Mouse (Mus musculus) mouse trophoblast stem cell (cell line): ENCODE measurements around the gene Mpz.
"Not testable (repeated sequence)": the region's sequence is repeated elsewhere in the genome, so short reads cannot be mapped to it uniquely, and the experiment has no call there.

Experiments
- in situ Hi-C, 2 experiments: fragments of 300-500 bp; cut with MseI, MboI; formaldehyde crosslinking; loops; 2 replicates in 1 of 2; 3 replicates in 1 of 2; pipeline ENCODE4 v1.15.1; 2025

Gene Mpz

DNA sequence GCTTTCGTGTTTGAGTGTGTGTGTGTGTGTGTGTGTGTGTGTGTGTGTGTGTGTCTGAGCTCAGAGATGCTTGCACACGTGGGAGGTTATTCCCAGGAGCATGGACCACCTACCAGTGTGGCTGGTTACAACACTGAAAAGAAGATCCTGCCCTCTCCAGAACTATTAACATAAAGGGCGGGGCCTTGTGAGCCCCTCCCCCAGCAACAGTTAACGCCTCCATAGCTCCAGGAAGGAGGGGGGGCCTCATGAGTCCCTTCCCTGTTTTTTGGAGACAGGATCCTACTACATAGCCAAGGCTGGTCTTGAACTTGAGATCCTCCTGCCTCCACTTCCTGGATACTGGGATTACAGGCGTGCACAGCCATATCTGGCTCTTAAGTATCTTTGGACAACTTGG lies 28.7 kb upstream of the Mpz start:
- in situ Hi-C loops = no loop called here

DNA sequence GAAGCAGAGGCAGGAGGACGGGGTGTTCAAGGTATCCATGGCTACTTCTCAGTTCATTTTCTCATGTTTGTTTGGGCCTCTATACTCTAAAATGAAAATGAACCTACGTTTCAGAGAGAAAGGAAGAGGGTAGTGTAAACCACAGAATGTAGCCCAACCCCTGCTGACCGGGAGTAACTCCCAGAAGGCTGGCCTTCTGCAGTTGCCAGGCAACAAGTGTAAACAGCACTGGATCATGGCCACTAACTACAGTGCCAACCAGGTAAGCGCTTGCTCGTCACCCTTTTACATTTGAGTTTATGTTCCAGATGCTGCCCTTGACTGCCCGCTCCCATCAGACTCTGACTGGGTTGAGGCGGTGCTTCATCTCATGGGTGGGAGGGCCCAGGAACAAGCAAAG lies 27.6 kb upstream of the Mpz start:
- in situ Hi-C loops = no loop called here

DNA sequence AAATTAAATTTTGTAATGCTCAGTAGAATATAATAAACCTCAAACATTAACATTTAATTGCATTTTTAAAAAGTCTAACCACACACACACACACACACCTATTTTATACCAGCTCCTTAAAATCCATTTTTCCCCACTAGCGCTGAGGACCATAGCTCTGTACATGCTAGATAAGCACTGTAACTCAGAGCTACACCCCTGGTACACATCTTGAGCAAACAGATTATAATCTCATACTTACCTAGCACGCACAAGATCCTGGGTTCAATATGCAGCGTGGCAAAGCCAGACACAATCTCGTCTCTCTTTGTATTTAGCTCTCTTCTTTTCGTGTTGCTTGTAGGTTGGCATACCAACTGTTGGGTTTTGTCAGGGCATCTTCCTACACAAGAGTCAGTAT lies 26.1 kb upstream of the Mpz start:
- in situ Hi-C loops = no loop called here

DNA sequence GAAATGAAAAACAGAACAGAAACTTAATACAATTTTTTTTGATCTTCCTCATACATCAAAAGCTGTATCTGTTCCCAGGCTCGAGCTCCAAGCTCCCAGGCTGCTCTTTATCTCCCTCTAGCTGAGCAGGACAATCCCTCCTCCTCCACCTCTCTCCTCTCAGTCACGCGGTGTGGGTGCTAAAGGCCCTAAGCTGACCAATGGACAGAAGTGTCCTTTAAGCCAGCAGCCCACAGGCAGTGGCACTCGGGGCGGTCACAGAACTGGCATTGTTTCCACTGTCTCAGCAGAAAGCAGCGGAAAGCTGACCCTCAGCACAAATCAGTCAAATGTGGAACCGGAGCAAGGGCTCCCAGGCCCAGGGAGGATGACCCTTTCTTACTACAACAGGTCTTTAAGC lies 21.3 kb upstream of the Mpz start:
- in situ Hi-C loops = no loop called here

DNA sequence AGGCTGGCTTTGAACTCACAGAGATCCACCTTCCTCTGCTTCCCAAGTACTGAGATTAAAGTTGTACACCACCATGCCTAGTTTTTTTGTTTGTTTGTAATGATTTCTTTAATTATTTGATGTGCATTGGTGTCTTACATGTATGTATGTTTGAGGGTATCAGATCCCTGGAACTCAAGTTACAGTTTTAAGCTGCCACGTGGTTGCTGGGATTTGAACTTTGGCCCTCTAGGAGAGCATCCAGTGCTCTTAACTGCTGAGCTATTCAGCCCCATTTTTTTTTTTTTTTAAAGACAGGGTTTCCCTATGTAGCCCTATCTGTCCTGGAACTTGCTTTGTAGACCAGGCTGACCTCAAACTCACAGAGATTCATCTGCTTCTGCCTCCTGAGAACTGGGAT lies 19.5 kb upstream of the Mpz start:
- in situ Hi-C loops = no loop called here

DNA sequence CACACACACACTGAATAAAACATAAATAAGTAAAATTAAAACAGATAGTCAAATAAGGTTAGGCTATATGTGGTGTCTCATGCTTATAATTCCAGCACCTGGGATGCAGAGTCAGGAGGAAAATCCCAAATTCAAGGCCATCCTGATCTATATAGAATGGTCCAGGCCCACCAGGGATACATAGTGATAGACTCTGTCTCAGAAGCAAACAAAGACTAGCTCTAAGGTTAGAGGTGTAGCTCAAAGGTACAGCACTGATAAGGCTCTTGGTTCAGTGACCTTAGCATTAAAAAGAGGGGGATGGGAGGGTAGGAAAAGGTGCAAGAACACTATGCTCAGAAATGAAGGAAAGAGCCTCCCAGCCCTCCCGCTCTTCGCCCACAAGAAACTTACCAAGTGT lies 14.9 kb upstream of the Mpz start:
- in situ Hi-C loops = no loop called here

DNA sequence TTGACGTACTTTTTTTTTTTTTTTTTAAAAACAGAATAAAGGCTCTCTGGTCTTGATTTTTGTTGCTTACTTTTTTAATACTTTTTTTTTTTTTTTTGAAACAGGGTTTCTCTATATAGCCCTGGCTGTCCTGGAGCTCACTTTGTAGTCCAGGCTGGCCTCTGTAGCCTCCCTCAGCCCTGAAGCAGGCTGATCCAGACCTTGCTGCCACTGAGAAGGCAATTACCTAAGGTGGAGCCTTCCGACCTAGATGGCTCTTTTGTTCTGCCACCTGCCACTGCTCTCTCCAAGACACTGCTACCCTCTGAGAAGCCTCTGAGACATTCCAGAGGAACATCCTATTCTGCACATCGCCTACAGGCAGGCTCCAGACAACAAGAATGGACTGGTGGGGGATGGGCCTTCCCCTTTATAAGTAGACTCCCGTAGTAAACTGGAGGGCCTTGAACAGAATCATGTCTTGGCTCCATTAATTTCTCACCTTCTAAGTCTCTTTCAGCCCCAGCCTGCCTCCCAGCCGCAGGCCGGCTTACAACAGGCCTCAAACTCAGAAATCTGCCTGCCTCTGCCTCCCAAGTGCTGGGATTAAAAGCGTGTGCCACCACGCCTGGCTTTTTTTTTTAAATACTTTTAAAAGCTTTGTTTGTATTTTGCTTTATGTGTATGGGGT lies 12.9 kb upstream of the Mpz start:
- in situ Hi-C loops = not testable (repeated sequence)

DNA sequence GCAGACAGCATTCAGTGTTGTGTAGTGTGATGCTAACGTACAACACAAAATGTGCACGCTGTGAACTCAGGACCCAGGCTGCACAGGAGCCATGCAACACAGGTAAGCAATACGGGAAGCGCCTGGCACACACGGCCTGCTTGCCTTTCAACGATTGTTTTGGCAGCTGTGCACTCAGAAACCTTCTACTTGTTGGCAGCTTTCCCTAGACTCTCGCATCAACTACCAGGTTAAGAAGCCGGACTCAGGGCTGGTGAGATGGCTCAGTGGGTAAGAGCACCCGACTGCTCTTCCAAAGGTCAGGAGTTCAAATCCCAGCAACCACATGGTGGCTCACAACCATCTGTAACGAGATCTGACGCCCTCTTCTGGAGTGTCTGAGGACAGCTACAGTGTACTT lies 7.5 kb upstream of the Mpz start:
- in situ Hi-C loops = not testable (repeated sequence)

DNA sequence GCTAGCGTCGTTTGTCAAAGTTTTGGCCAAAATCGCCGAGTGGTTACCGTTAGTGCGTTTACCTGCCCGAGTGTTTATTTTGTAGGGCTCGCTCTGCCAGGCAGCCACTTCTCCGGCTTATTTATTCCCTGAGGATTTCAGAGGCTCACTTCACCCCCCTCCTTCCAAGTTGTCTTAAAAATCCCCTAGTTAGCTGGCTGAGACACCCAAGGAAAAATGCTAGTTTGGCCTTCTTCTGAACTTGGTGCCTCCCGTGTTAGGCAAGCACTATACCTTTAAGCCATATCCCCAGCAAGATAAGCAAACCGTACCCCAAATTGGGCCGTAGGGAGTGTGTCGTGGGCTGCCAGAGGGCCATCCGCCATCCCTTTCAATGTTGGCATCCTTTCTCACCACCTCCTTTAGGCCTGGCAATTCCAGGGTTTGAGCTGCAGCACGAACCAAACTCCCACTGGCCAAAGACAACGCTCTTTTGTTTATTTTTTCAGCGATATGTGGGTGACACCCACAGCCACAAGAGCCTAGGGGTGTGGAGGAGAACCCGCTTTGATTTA lies 404 bp downstream of the Mpz start:
- in situ Hi-C loops = no loop called here

DNA sequence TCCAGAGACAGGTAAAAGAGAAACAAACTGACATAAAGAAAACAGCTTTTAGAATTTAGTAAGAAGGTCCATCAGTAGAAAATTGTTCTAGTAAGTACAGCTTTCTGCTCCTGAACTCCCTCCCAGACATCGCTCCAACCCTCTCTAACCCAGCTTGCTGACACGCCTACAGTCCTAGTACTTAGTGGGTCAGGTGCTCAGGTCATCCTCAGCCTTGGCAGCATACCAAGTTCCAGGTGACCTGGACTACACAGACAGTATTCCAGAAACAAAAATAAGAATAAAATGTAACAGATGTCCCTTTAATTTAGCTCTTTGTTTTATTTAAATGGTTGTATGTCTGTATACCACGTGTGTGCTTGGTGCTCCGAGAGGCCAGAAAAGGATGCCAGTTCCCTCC lies 1.5 kb downstream of the Mpz start:
- in situ Hi-C loops = no loop called here

DNA sequence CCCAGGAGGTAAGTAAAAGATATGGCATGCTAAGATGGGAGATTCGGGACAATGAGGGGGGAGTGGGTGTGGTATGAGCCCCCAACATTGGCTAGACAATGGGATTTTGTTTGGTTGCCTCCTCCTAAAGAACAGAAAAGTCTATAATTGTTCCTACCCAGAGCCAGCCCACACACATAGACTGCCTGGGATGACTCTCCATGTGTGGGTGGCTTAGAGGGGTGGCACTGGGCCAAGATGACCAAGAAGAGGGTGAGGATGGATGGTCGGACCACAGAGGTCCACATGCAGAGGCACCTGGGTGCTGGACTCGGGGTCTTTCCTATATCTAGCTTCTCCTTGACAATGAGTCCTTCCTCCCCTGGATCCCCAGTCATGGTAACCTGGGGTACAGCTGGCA lies 6.1 kb downstream of the Mpz start:
- in situ Hi-C loops = no loop called here

DNA sequence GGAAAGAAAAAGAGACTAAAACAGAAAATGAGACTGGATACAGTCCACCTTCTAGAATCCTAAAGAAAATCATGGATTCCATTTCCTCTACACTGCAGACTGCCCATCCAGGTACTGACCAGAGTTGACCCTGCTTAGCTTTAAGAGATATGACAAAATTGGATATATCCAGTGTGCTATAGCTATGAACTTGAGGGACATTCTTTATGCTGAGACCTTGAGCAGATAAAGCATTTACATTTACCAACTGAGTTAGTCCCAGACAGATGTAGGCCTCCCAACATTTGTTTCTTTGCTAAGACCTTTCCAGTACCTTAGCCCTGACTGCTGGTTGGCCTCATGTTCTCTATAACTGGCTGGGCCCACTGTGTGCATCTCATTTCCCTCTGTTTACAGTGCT lies 7.5 kb downstream of the Mpz start:
- in situ Hi-C loops = no loop called here

DNA sequence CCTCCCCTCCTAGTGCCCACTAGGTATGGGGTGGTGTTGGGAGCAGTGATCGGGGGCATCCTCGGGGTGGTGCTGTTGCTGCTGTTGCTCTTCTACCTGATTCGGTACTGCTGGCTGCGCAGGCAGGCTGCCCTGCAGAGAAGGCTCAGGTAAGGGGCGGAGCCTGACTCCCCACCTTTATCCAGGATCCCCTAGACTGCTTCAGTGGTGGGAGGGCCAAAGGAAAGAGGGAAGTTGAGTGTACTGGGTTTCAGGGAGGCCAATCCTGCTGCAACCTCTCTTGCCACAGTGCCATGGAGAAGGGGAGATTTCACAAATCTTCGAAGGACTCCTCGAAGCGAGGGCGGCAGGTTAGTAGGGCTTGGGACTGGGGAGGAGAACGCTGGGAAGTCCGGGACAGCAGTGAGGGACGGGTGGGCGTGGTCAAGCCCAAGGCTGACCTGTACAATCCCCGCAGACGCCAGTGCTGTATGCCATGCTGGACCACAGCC lies 9.0 kb downstream of the Mpz start:
- in situ Hi-C loops = no loop called here

DNA sequence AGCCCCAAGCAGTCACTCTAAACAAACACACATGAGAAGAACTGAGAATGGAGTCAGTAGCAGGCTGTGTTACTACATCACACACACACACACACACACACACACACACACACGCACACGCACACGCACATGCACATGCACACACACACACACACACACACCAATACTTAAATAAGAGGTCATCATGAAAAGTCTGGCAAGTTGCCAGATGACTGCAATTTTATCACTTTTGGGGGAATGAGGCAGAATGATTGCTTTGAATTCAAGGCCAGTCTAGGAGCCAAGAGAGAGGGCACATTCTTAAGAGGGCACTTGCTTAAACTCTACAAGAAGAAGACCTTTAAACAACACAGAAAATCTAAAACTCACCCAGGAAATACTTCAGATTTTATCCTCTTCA lies 12.0 kb downstream of the Mpz start:
- in situ Hi-C loops = no loop called here

DNA sequence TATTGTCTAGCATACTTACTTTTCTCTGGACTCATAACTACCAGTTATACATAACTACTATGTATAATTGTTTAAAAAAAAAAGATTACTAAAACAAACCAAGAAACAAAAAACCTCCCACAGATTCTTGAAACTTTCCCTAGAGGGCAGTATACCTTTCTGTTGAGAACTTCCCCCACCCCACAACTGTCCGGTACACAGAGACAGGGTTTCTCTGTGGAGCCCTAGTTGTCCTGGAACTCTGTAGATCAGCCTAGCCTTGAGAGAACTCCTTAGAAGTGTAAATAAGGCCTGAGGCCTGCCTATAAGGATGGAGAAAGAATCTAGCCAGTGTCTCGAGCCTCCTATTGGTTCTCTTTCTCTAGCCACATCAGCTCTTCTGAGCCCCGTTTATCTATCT lies 13.7 kb downstream of the Mpz start:
- in situ Hi-C loops = no loop called here

DNA sequence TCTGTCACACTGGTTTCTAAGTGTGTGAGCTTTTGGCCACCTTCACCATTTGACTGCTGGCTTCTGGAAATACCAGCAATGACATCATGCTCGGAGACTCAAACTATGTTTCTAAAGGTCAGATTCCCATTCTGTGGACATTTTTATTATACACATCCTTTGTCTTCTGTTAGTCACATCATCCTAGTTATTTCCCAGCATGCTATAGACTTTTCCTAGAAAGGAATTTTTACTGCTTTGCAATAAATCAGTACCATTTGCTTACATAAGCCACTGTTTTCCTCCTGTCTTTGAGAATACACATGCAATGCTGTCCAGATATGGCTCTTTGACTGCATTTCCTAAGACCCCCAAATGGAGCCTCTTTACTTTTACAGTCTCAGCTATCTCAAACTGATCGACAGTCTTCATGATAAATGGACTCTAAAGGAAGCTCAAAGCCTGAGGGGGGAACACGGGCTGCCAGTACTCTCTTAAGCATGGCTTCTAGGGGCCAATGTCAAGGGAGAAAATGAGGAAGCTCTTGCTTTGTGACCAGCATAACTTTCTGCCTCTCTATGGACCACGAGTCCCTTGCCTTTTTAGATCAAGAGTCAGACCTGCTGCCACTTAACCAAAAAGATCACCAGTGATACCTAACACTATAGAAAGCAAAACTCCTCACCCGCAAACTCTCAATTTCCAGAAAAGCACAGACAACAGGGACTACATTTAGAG lies 15.3 kb downstream of the Mpz start:
- in situ Hi-C loops = no loop called here

DNA sequence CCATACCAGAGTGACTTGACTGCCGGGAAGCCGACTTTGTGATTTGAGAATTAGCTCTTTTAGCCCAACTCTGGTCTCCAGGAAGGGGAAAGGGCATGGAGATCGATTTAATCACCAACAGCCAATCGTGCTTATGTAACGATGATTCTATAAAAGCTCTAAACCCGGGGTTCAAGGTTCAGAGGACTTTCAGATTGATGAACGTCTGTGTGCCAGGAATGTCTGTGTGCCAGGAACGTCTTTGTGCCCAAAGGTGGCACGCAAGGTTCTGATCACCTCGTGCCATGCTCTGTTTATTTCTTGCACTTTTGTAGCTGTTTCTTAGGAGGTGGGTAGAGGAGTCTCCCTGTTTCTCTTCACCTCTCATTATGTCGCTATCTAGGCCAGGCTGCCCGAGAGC lies 18.4 kb downstream of the Mpz start:
- in situ Hi-C loops = no loop called here

DNA sequence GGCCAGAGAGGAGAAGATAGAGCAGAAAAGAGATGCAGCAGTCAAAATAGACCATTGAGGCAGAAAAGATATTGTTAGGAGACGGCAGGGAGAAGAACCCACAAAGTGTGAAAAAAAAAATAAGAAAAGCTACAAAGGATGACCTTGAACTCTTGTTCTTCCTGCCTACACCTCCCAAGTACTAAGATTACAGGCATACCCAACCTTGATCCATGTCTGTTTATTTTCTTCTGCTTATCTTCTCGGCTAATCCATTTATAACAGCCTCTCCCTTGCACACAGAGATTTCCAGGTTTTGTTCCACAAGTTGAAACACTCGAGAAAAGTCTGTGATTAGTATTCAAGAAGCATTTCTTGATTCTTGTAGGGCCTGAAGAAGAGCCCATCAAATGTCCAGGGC lies 19.4 kb downstream of the Mpz start:
- in situ Hi-C loops = no loop called here

DNA sequence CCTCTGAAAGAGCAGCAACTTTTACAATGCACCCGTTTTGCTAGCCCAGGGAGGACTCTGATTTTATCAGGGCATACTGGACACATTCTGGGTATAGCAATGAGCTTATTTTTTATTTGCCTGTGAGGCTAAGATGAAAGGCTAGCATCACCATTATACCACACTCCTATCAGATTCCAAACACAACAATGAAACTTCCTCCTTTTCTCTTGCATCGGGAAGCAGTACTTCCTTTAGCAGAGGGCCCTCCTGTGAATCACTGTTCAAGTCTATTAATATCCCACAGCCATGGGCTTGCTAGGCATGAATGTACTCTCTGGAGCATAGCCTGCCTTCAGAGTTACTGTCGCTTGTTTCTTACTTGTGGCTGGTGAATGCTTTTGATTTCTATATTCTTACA lies 20.6 kb downstream of the Mpz start:
- in situ Hi-C loops = no loop called here

DNA sequence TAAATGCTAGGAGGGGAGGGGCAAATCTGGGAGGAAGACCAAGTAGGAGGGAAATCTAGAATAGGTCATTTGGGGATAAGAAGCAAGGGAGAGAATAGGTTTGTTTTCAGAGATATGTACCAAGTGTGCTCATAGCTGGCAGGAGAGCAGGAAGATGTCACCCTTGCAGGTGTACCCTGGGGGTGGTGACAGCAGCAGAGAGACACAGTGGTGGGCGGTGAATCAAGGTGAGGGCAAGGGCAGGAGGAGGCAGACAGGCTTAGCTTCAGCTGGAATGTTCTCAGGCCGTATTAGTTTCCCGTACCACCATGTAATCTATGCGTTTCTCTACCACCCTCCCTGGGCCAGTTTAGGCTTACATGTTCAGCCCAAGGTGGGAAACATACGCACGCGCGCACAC lies 22.3 kb downstream of the Mpz start:
- in situ Hi-C loops = no loop called here

DNA sequence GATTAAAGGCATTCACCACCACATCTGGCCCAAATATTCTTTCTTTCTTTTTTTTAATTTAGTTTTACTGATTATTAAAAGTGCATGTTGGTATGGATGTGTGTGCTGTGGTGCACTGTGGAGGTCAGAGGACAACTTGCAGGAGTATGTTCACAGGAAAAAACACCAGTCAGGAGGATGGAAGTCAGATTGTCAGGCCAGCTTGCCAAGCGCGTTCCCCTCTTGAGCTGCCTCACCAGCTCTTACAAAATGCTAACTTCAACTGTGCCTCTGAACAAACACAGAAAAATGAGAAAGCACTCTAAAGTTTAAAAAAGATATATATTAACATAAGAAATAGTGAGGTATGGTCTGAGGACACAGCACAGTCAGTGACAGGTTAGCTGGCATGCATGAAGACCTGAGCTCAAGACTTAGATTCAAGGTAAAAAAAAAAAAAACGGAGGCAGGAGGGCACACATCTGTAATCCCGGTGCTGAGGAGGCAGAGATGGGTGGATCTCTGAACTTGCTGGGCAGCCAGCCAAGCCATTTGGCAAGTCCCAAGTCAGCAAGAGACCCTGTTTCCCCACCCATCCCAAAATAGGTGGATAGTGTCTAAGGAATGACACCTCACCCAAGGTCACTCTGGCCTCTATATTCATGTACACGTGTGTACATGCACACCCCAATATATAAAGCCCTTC lies 29.1 kb downstream of the Mpz start:
- in situ Hi-C loops = no loop called here

DNA sequence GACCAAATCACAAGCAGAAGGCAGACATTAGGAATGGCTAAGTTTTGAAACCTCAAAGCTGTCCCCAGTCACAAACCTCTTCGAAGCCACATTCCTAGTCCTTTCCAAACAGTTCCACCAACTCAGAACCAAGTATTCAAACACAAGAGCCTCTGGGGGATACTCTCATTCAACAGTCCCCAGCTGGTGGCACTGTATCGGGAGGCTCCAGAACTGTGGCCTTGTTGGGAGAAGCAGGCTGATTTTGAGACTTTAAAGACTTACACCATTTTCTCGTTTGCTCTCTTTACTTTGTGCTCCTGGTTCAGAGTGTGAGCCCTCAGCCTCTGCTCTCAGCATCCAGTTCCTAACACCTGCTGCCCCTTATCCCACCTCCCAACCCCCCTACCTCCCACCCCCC lies 32.5 kb downstream of the Mpz start:
- in situ Hi-C loops = no loop called here

DNA sequence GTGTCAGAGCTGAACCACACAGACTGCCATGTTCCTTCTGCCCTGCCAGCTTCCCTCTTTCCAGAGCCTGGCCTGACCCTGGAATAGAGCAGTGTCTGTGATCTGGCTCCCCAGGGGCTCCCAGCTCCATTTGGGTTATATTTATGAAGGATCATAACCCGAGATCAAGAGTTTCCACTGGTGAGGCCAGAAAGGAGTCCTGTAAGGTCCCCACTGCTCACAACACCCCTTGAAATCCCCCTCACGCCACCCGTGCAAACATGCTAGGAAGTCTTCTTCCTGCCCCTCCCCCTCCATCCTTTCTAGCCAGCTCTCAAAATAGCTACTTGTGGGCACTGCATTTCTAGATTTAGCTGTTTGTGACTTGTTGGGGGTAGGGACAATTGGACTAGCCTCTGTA lies 33.1 kb downstream of the Mpz start:
- in situ Hi-C loops = no loop called here
